Mouse (Mus musculus) spleen, postnatal 14 days (tissue): ENCODE data around the gene Slc6a9.
A peak's percentile ranks its signal among the peaks of the same experiment; 100 is the strongest.

Experiments used
- DNase-seq, 2 experiments: peaks; one replicate each; pipeline ENCODE4 v3.0.0; 2021 to 2022; ENCODE audit warnings: low spot score in 2 of 2

Slc6a9 gene

DNA sequence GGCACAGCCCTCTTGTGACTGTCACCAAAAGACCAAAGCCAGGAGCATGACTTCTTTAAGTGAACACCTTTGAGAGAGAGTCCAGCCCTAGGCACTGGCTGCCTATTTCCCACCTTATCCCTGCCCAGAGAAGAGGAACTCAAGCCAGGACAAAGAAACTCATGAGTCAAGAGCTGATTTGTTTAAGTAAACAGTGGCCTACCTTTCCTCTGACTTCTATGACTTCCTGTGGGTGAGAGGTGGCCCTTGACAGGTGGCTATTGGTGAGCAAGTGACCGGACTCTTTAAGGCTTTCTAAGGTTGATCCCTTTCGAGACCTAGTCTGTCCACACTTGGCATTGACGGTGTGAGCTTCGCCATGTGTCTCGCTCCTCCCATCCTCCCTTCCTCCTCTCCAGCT, 6.5 kb downstream of the Slc6a9 start:
- no peak for DNase-seq

DNA sequence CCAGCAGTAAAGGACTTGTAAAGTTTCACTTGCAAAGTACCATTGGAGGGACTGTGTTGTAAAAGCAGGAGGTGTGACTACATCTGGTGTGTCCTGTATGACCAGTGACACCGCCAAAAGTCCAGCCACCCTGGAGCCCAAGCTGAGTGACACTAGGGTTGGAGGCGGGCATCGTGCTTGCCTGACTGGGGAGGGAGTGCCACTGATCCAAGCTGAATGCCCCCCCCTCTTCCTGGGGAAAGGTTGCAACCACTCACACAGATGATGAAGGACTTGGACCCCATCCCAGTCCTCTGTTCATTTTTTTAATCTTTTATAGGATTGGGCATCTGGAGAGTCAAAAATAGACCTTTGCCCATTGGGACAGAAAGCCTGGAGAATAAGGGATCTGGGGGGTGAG, 7.3 kb downstream of the Slc6a9 start:
- DNase-seq, result no peak

- no peak for DNase-seq
These were observed 8.8 kb downstream of the Slc6a9 start for GRCm38 (mm10) chr4:117843101-117843500.

DNA sequence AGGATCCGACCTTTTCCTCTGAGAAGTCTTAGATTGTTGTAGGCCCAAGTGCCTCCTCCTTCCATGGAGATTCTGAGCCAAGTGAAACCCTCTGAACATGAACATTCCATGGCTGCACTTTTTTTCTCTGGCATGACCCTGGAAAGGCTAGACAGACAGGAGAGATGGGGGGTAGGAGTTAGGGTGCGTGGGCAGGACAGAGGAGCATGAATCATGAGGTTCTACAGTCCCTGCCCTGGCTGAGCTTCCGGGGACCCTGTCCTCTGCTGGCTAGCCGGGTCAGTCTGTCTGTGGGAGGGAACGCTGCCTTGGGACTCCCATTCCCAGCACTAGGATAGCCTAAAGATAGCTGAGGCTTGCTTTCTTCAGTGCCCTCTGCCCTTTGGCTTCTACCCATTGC, 10.2 kb downstream of the Slc6a9 start:
- no peak for DNase-seq

GRCm38 (mm10) chr4:117845316-117845715, 11.0 kb downstream of the Slc6a9 start:
- DNase-seq, result no peak

DNA sequence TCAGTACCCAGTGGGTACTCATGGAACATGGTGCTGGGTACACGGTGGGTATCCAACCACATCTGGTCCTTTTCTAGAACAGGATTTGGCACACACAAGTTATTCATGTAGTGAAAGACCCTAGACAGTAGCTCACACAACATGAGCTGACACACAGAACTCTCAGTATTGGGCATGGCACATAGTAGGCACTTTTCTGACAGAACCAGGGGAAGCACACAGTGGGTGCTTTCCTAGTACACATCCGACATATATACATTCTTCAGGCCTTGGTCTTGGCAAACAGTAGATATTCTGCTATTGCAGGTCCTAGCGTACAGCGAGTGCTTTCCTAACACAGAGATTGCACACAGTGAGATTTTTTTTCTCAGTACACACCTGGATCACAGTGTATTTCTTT, 12.0 kb downstream of the Slc6a9 start:
- no peak for DNase-seq

- no peak for DNase-seq
These were observed 12.7 kb downstream of the Slc6a9 start for GRCm38 (mm10) chr4:117847011-117847410.

DNA sequence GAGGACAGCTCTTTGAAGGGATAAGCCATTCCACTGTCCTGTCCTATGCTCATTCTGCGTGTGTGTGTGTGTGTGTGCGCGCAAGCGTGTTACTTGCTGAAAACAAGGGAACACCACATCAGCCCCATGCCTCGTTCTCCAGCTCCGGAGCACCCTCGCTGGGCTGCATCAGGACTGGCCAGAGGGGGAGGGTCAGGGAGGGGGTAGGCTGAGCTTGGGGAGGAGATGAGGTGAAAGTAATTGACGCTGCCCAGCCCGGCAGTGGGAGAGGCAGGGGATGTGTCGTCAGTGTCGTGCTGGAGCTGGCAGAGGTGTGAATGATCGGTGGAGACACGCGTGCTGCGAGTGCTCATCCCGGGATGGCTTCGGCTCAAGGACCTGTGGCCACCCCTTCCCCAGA, 14.8 kb downstream of the Slc6a9 start:
- no peak for DNase-seq

DNA sequence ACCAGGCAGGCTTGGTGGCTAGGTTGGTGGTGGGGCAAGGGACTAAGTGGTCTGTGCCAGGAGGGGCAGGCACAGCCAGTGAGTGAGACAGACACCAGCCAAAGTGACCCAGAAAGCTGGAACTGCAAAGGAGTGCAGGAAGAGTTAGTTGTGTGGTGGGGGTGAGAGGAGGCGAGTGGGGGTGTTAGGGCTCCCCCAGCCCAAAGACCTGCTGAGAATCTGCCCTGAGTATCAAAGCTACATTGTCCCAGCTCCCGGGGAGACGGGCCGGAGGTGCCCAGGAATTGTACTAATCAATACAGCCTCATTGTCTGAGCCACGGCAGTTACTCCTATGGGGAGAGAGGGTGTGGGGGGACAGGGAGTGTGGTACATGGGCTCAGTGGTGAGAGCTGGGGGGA, 15.2 kb downstream of the Slc6a9 start:
- DNase-seq, result no peak

- DNase-seq, result no peak
These were observed 15.9 kb downstream of the Slc6a9 start for GRCm38 (mm10) chr4:117850176-117850575.

DNA sequence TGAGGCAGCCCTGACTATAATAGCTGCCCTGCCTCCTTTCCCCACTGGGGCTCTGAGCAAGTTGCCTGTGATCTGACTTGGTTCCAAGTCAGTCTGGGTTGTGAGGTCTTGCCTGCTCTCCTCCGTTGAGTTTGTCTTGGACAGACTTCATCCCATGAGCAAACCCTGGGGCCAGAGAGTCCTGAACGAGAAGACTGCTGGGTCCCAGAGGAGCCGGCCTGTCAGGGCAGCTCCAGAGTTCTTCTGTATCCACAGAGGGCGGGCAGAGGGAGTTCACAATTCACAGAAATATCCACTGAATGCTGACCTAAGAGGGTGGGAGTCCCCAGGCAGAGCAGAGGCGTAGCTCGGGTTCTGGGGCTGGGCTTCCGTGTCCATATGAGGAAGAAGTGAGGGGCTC, 16.6 kb downstream of the Slc6a9 start:
- DNase-seq, result no peak

DNA sequence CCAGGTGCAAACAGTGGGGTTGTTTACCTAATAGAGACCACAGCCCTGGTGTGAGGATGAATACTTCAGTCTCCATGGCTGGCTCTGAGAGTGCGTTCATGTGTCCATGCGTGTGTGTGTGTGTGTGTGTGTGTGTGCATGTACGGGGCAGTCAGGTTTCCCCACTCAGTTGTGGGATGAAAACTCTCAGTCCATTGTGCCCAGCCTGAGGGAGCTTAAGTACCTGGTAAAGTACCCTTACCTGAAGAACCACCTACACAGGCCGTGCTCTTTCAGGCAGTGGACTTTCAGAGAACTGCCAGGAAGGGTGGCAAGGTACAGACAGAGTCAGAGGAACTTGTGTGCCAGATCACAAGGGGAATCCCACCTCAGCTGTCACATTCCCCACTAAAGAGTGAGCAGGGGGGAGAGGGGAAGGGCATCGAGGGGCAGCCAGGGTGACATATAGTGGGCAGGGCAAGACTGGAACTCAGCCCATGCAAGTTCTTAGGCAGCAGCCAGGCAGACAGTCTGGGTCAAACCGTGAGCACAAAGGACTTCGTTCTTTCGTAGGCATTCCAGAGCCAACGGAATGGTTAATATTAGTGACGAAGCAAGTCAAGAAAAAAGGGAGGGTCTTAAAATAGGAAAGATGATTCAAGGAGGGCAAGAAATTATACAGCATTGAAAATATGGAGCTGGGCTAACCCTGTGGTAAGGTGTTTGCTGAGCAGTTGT, 18.0 kb downstream of the Slc6a9 start:
- no peak for DNase-seq

DNA sequence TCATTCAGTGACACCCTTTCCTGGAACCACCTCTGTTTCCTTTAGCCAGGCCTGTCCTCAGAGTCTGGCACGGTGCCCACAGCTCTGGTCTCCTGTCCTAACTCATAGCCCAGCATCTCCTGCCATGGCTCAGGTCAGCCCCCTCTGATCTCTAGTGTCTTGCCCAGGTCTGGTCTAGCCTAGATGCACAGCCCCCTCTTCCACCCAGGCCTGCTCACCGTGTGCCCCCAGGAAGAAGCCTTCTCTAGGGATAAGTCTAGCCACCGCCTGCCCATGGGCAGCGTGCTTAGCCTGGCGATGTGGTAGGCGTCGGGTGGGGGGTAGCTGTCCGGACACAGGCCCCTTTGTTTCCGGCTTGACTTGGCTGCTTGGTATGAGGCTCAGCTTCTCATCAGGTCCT, 20.8 kb downstream of the Slc6a9 start:
- DNase-seq, result no peak

DNA sequence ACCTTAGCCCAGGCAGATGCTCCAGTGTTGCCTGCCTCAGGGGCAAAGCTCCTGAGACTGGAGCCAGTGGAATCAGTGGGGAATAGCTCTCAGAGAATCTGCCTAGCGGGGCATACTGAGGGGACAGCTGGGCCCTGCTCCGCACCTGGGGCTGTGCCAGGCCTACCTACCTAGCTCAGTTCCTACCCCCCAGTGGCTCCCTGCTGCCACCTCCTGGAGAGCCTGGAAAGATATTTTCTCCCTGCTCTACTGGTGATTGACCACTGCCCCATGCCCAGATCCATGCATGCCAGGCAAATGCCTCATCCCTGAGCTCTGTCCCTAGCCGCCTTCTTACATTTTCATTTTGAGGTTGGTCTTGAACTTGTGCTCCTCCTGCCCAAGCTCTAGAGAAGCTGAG, 24.5 kb downstream of the Slc6a9 start:
- DNase-seq, result peak in 1 of 2 experiments; percentile 57

GRCm38 (mm10) chr4:117860570-117860969, 26.3 kb downstream of the Slc6a9 start:
- DNase-seq, result no peak

DNA sequence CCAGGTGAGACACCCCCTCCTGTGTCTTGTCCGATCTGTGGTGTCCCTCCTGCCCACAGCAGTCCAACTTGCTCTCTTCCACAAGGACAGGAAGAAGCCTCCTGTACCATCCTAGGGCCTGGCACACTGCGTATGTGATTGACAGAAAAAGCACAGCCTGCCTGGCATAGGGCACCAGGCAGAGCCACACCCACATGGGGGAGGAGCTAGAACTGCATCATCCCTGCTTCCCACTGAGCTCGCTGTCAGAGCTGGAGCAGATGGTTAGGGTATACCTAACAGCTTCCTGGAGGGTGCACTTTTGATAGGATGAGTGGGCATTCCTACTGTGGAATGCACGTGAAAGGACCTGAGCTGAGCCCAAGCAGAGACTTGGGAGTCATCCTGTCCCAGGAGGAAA, 28.5 kb downstream of the Slc6a9 start:
- DNase-seq, result no peak

DNA sequence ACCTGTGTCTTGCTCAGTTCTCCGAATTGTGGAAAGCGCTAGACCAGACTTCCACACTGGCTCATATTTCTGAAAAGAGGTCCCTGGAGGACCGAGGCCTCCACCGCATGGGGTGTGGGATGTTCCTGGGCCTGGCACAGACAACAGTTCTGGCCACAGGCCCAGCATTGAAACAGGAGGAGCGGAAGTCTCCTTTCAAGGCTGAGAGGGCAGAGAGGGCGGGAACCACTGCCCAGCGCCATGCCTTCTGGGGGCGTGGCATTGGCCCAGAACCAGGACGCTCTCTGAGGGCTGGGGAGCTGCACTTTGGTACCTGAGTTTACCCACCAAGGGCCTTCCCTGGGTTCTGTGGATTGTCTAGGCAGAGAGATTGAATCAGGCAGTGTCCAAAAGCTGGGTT, 31.8 kb downstream of the Slc6a9 start:
- DNase-seq, result peak in 1 of 2 experiments; percentile 29

- no peak for DNase-seq
These were observed 32.7 kb downstream of the Slc6a9 start for GRCm38 (mm10) chr4:117867000-117867399.

GRCm38 (mm10) chr4:117867823-117868222, 33.5 kb downstream of the Slc6a9 start:
- peak; percentile 36 to 64 for DNase-seq

- no peak for DNase-seq
These were observed 35.0 kb downstream of the Slc6a9 start for GRCm38 (mm10) chr4:117869317-117869716.

- DNase-seq, result no peak
These were observed 36.1 kb downstream of the Slc6a9 start for GRCm38 (mm10) chr4:117870437-117870836.

- DNase-seq, result no peak
These were observed 37.5 kb downstream of the Slc6a9 start for GRCm38 (mm10) chr4:117871787-117872186.

DNA sequence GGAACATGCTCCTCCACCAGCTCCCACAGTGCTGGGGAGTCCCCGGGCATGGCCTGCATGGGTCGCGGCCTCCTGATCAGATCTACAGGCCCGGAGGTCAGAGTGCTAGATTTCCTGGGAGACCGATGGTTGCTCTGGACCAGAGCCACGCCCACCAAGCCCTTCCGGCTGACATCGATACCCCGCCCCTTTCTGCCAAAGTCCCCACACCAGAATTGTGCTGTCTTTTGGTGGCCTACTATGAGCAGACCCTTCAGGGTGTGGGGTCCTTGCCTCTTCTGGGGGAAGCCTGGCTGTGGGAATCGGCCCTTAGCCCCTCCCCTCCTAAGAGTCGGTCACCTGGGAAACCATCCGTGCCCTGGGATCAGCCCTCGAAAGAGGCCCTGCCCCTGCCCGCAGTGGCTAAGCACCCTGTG, 38.2 kb downstream of the Slc6a9 start, which contains the start of gene Ccdc24:
Gene Ccdc24 (minus strand): TSS at position 87 of the 416 bp plus-strand sequence.
- no peak for DNase-seq

DNA sequence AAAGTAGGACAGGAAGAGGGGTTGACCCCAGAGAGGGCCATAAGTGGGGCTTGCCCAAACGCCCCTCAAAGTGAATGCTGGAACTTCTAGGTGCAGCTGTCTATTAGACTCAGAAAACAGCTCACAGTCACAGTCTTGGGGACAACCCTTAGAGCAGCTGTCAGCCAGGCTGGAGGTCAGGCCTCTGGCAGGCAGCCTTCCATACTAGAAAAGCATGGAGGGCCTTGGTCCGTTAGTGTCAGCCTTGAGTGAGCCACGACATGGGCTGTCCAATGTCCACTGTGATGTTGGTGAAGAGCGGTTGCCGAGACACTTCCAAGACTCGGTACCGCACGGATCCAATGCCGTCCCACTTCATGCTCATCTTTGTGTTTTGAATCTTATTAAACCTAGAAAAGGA, 39.3 kb downstream of the Slc6a9 start:
- DNase-seq, result no peak
